In the genomic region with DNA sequence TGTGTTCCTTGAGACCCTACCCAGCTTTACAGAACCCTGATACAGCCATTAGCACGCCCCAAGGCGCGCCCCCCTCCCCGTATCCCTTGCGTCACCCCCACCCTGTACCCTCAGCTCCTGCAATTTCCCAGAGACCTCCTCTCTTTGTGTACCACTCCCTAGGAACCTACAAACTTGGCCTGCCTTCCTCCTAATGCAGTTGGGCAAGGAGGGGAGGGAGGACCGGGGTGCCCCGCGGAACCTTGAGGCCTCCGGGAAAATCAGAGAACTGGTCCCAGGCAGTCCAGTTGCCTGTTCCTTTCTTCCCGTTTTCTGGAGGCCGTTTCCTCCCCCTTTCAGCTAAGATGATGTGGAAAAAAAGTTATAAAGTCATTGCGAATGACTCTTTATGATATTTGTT, we compare ENCODE assay signal across 8 mouse cellular contexts. TPM values are rescaled to one million over a fixed set of nuclear protein-coding genes. Genes with fewer than 3 reads are reported as not detected.
DNase-seq lines count a peak whose midpoint lies in the region; ATAC-seq lines count a peak whose summit lies in the region.

No protein-coding gene starts in this region.

- no peaks in the 10 kb centered on the region for H3K9me3 ChIP-seq in kidney, embryonic 15.5 days (replicated peaks)
- H3K9me3 ChIP-seq in neural tube, embryonic 11.5 days (ENCODE audit: control insufficient read depth, low read length) = no peaks in the 10 kb centered on the region

- peak overlapping the region; percentile 81 for H3K4me3 ChIP-seq in kidney, embryonic 15.5 days (replicated peaks)
- H3K4me3 ChIP-seq in neural tube, embryonic 11.5 days (ENCODE audit: low read depth, low read length) = peak overlapping the region; percentile 71

- H3K36me3 ChIP-seq in kidney, embryonic 15.5 days = no peaks in the 10 kb centered on the region
- H3K36me3 ChIP-seq in neural tube, embryonic 11.5 days (ENCODE audit: control insufficient read depth, insufficient read depth, low read length) = no peaks in the 10 kb centered on the region

- H3K27me3 ChIP-seq in kidney, embryonic 15.5 days = 0 out of 2 replicates have a peak, but pooled peaks cover 8% of the 10 kb centered on the region
- H3K27me3 ChIP-seq in neural tube, embryonic 11.5 days (ENCODE audit: control insufficient read depth, insufficient read depth, low read length) = no peaks in the 10 kb centered on the region

- 8% methylated on average over 12 of the region's 12 CpGs for WGBS in kidney, embryonic 15.5 days
- WGBS in neural tube, embryonic 11.5 days = 11% methylated on average over 12 of the region's 12 CpGs

- peak overlapping the region; percentile 99 for H3K4me2 ChIP-seq in kidney, embryonic 15.5 days
- peak overlapping the region; percentile 98 for H3K4me2 ChIP-seq in neural tube, embryonic 11.5 days (ENCODE audit: low read depth)

- H3K9ac ChIP-seq in kidney, embryonic 15.5 days = peak overlapping the region; percentile 82; the same call in 1 of the 2 replicates
- H3K9ac ChIP-seq in neural tube, embryonic 11.5 days (ENCODE audit: low read length) = peak overlapping the region; percentile 81; the same call in 1 of the 2 replicates

- DNase-seq in cerebellum, adult 11-12 months = peak; percentile 8
- DNase-seq in right cerebral cortex, adult 18-20 months = peak; percentile 12
- no peak for DNase-seq in right cerebral cortex, postnatal 10 days (ENCODE audit: low spot score in 2 of 2)
- peak; percentile 30 for DNase-seq in neural tube, embryonic 11.5 days (ENCODE audit: low spot score)
- DNase-seq in urinary bladder, adult 18-20 months (ENCODE audit: low spot score in 2 of 2) = no peak
- no peak for DNase-seq in gastrocnemius, adult 8-10 months (ENCODE audit: low spot score in 2 of 2)

- peak overlapping the region; percentile 48; the same call in 1 of the 2 replicates for H3K27ac ChIP-seq in kidney, embryonic 15.5 days
- no peak overlapping the region for H3K27ac ChIP-seq in neural tube, embryonic 11.5 days (ENCODE audit: low read depth, low read length)

- H3K4me1 ChIP-seq in kidney, embryonic 15.5 days = peaks cover 21% of the 10 kb centered on the region
- H3K4me1 ChIP-seq in neural tube, embryonic 11.5 days (ENCODE audit: control insufficient read depth, insufficient read depth, low read length) = peaks cover 5% of the 10 kb centered on the region

- ATAC-seq in cerebellum, adult (ENCODE audit: insufficient number of reproducible peaks, low FRiP score, low TSS enrichment) = no peak
- ATAC-seq in kidney, embryonic 15.5 days (replicated peaks; ENCODE audit: low FRiP score) = no peak
- 0 out of 2 replicates have a peak, but pooled peaks have one; percentile 2 for ATAC-seq in neural tube, embryonic 11.5 days (ENCODE audit: insufficient read depth, low FRiP score, low TSS enrichment)

RNA-seq across cellular contexts. Expression of gene B3glct, which starts 1.3 kb away (rescaled TPM):
- 16.9 and 17.1 TPM in 2 replicates for polyA plus RNA-seq in kidney, embryonic 15.5 days (2015; fragmentation: Nextera tagmentation; extraction: Ambion mirVana)
- 14.8 and 19.3 TPM in 2 replicates for polyA plus RNA-seq in neural tube, embryonic 11.5 days (2014; fragmentation: Nextera tagmentation; extraction: Ambion mirVana)
- 1 to 10 TPM; 2.9 to 7.7 (median 5.5) TPM for total RNA-seq in gastrocnemius, adult 8-10 months (2022)

RNA-seq across cellular contexts. Expression of gene Hsph1, which starts 43.2 kb away (rescaled TPM):
- 62.6 and 68.8 TPM in 2 replicates for polyA plus RNA-seq in kidney, embryonic 15.5 days (2015; fragmentation: Nextera tagmentation; extraction: Ambion mirVana)
- 133 and 139 TPM in 2 replicates for polyA plus RNA-seq in neural tube, embryonic 11.5 days (2014; fragmentation: Nextera tagmentation; extraction: Ambion mirVana)
- 10 to 100 TPM; 59.5 to 86.1 (median 63.1) TPM for total RNA-seq in gastrocnemius, adult 8-10 months (2022)

Comparison
In these comparisons a context has a peak if more than half of its experiments do, and no peak if none do; other contexts are left out.
1. DNase-seq: peak in cerebellum, adult 11-12 months (single experiment), right cerebral cortex, adult 18-20 months (single experiment) and neural tube, embryonic 11.5 days (single experiment); none in right cerebral cortex, postnatal 10 days (0 of 2), urinary bladder, adult 18-20 months (0 of 2) and gastrocnemius, adult 8-10 months (0 of 2).